Mouse (Mus musculus) left cerebral cortex, adult 2 months (tissue): Measurements from ENCODE around the gene Ap1g1. TPM values are rescaled to one million over a fixed set of nuclear protein-coding genes. Genes with fewer than 3 reads are reported as not detected.
A peak's percentile ranks its signal among the peaks of the same experiment; 100 is the strongest.

ENCODE experiments used
- DNase-seq, 2 experiments: peaks; one replicate each; pipeline ENCODE4 v3.0.0; 2021 to 2022; ENCODE audit warnings: low spot score in 2 of 2, mixed read lengths in 1 of 2; ENCODE audit errors: extremely low spot score in 1 of 2
- H3K27ac ChIP-seq: fragments of 200-600 bp; 2 replicates; pipeline ENCODE4 v1.8.1; 2022
- H3K4me3 ChIP-seq: fragments of 200-600 bp; 2 replicates; pipeline ENCODE4 v1.8.1; 2022
- CTCF ChIP-seq: fragments of 200-600 bp; IDR thresholded peaks from 2 replicates; pipeline ENCODE4 v1.8.1; 2022; ENCODE audit warnings: antibody characterized with exemption, mild to moderate bottlenecking, moderate library complexity
- intact Hi-C: fragments of 180-260 bp; cut with DNase I; formaldehyde crosslinking; loops from one replicate; pipeline ENCODE4 v1.15.1; 2025
- total RNA-seq, 2 experiments: library from RNA; stranded (reverse); gene quantifications; 2 replicates each; pipeline ENCODE4 v1.2.3; 2021

Ap1g1 gene
- total RNA-seq, 2 experiments from 2014 or later: 80.8 to 85.0 TPM

- no peak for DNase-seq
- no peak for TF ChIP-seq CTCF
- Histone ChIP-seq H3K27ac (no peak overlapping the region), H3K4me3 (no peak overlapping the region)
- intact Hi-C loops: no loop called here
These were observed 20.4 kb downstream of the Ap1g1 start for GRCm38 (mm10) chr8:109798721-109799120.

GRCm38 (mm10) chr8:109799245-109799644, 20.9 kb downstream of the Ap1g1 start:
- no peak for TF ChIP-seq CTCF
- H3K27ac ChIP-seq: no peak overlapping the region
- no peak overlapping the region for H3K4me3 ChIP-seq
- intact Hi-C loops: no loop called here
- DNase-seq: no peak

- no peak overlapping the region for H3K4me3 ChIP-seq
- H3K27ac ChIP-seq: no peak overlapping the region
- TF ChIP-seq CTCF: no peak
- no peak for DNase-seq
- intact Hi-C loops: no loop called here
These were observed 22.0 kb downstream of the Ap1g1 start for GRCm38 (mm10) chr8:109800325-109800724.

- Histone ChIP-seq H3K27ac (no peak overlapping the region), H3K4me3 (no peak overlapping the region)
- intact Hi-C loops: no loop called here
- DNase-seq: no peak
- no peak for TF ChIP-seq CTCF
These were observed 24.9 kb downstream of the Ap1g1 start for GRCm38 (mm10) chr8:109803211-109803610.

- H3K27ac ChIP-seq: no peak overlapping the region
- intact Hi-C loops: no loop called here
These were observed 25.4 kb downstream of the Ap1g1 start for GRCm38 (mm10) chr8:109803801-109804200.

GRCm38 (mm10) chr8:109806522-109806921, 28.2 kb downstream of the Ap1g1 start:
- intact Hi-C loops: no loop called here
- H3K4me3 ChIP-seq: no peak overlapping the region
- H3K27ac ChIP-seq: no peak overlapping the region
- DNase-seq: no peak
- TF ChIP-seq CTCF: no peak

More at GRCm38 (mm10) chr8:109803801-109804200, 25.4 kb downstream of the Ap1g1 start:
- TF ChIP-seq CTCF: no peak
- no peak for DNase-seq
- H3K4me3 ChIP-seq: no peak overlapping the region

GRCm38 (mm10) chr8:109807401-109808119, 29.2 kb downstream of the Ap1g1 start:
- H3K27ac ChIP-seq: no peak overlapping the region
- no peak overlapping the region for H3K4me3 ChIP-seq
- DNase-seq: peak in 1 of 2 experiments; percentile 18
- no peak for TF ChIP-seq CTCF
- intact Hi-C loops: no loop called here

GRCm38 (mm10) chr8:109808120-109808447, 29.7 kb downstream of the Ap1g1 start:
- no peak; the same call in 1 of the 2 replicates for TF ChIP-seq CTCF
- Histone ChIP-seq H3K4me3 (no peak overlapping the region), H3K27ac (no peak overlapping the region)
- intact Hi-C loops: no loop called here
- no peak for DNase-seq

GRCm38 (mm10) chr8:109810434-109810833, 32.1 kb downstream of the Ap1g1 start:
- TF ChIP-seq CTCF: no peak
- Histone ChIP-seq H3K4me3 (no peak overlapping the region), H3K27ac (no peak overlapping the region)
- DNase-seq: no peak
- intact Hi-C loops: no loop called here

- DNase-seq: no peak
- Histone ChIP-seq H3K4me3 (no peak overlapping the region), H3K27ac (no peak overlapping the region)
- intact Hi-C loops: no loop called here
- TF ChIP-seq CTCF: no peak
These were observed 36.9 kb downstream of the Ap1g1 start for GRCm38 (mm10) chr8:109815268-109815667.

GRCm38 (mm10) chr8:109817933-109818332, 39.6 kb downstream of the Ap1g1 start:
- Histone ChIP-seq H3K27ac (no peak overlapping the region), H3K4me3 (no peak overlapping the region)
- no peak for DNase-seq
- intact Hi-C loops: no loop called here
- TF ChIP-seq CTCF: no peak

- intact Hi-C loops: no loop called here
- no peak overlapping the region for H3K4me3 ChIP-seq
- H3K27ac ChIP-seq: no peak overlapping the region
- no peak for DNase-seq
- no peak for TF ChIP-seq CTCF
These were observed 45.2 kb downstream of the Ap1g1 start for GRCm38 (mm10) chr8:109823561-109823960.

GRCm38 (mm10) chr8:109839822-109840221, 61.5 kb downstream of the Ap1g1 start:
- no peak for DNase-seq
- Histone ChIP-seq H3K4me3 (no peak overlapping the region), H3K27ac (no peak overlapping the region)
- no peak for TF ChIP-seq CTCF
- intact Hi-C loops: no loop called here
